In the genomic region with DNA sequence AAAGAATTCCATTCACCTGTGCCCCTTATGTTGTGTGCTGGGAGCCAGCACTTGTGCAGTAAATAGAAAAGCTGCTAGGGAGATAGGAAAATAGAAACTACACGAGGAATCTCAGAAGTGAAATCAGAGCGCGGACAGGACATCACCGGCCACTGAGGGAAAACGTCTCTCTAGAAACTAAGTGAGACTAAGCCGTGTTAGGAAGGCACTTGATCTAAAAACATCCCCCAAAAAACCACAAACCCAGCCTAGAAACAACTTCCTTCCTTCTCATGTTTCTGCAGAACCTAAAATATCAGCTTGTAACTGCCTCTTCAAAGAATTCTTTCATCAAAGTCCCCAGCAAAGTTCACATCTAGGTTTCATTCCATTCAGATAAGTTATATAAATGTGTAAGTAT, we compare ENCODE assay signal across 13 mouse cellular contexts. TPM values are rescaled to one million over a fixed set of nuclear protein-coding genes. Genes with fewer than 3 reads are reported as not detected.
DNase-seq lines count a peak whose midpoint lies in the region; ATAC-seq lines count a peak whose summit lies in the region.
"Had no signal": no experiment of that assay in that cellular context is flagged by ENCODE, and none has a peak within 500 bp of the region (broad histone marks: within the 10 kb centered on the region; RNA-seq: fewer than 3 reads in every experiment).

No protein-coding gene starts in this region.

- H3K36me3 ChIP-seq in heart, embryonic 13.5 days, result no peaks in the 10 kb centered on the region
- no peaks in the 10 kb centered on the region for H3K36me3 ChIP-seq in hindbrain, embryonic 16.5 days (ENCODE audit: control insufficient read depth, insufficient read depth, low read length)
- H3K36me3 ChIP-seq: embryonic facial prominence, embryonic 13.5 days; forebrain, embryonic 15.5 days; intestine, embryonic 15.5 days; limb, embryonic 13.5 days had no signal

- H3K4me1 ChIP-seq in heart, embryonic 13.5 days, result peaks cover 61% of the 10 kb centered on the region
- no peaks in the 10 kb centered on the region for H3K4me1 ChIP-seq in hindbrain, embryonic 16.5 days (ENCODE audit: control insufficient read depth, insufficient read depth, low read depth, low read length)
- H3K4me1 ChIP-seq: forebrain, embryonic 15.5 days had no signal

- H3K27ac ChIP-seq in heart, embryonic 13.5 days (replicated peaks), result peak overlapping the region; percentile 42; the same call in 1 of the 2 replicates
- no peak overlapping the region for H3K27ac ChIP-seq in hindbrain, embryonic 16.5 days (ENCODE audit: low read depth, low read length)
- H3K27ac ChIP-seq: embryonic facial prominence, embryonic 13.5 days; forebrain, embryonic 15.5 days had no signal

- no peaks in the 10 kb centered on the region for H3K9me3 ChIP-seq in heart, embryonic 13.5 days
- H3K9me3 ChIP-seq in hindbrain, embryonic 16.5 days (ENCODE audit: control insufficient read depth, low read length), result no peaks in the 10 kb centered on the region
- H3K9me3 ChIP-seq: embryonic facial prominence, embryonic 13.5 days; forebrain, embryonic 15.5 days; intestine, embryonic 15.5 days; limb, embryonic 13.5 days had no signal

- 0 out of 2 replicates have a peak overlapping the region, but pooled peaks have one; percentile 16 for H3K4me3 ChIP-seq in heart, embryonic 13.5 days
- no peak overlapping the region for H3K4me3 ChIP-seq in hindbrain, embryonic 16.5 days (ENCODE audit: low read length)
- H3K4me3 ChIP-seq: embryonic facial prominence, embryonic 13.5 days; forebrain, embryonic 15.5 days; intestine, embryonic 15.5 days; limb, embryonic 13.5 days had no signal

- intact Hi-C loops in heart, postnatal 14 days (cut with DNase I), result no loop called here

- peak overlapping the region; percentile 59 for H3K4me2 ChIP-seq in heart, embryonic 13.5 days
- H3K4me2 ChIP-seq in hindbrain, embryonic 16.5 days (ENCODE audit: low read length), result no peak overlapping the region
- H3K4me2 ChIP-seq: embryonic facial prominence, embryonic 13.5 days; forebrain, embryonic 15.5 days; intestine, embryonic 15.5 days; limb, embryonic 13.5 days had no signal

- 13% methylated on average over 6 of the region's 6 CpGs for WGBS in heart, embryonic 13.5 days
- WGBS in hindbrain, embryonic 16.5 days, result 73% methylated on average over 6 of the region's 6 CpGs

- no peaks in the 10 kb centered on the region for H3K27me3 ChIP-seq in heart, embryonic 13.5 days (replicated peaks)
- H3K27me3 ChIP-seq in hindbrain, embryonic 16.5 days (replicated peaks; ENCODE audit: control insufficient read depth, insufficient read depth, low read length), result no peaks in the 10 kb centered on the region
- H3K27me3 ChIP-seq: embryonic facial prominence, embryonic 13.5 days; forebrain, embryonic 15.5 days; intestine, embryonic 15.5 days; limb, embryonic 13.5 days had no signal

- no peak for ATAC-seq in heart, embryonic 13.5 days (ENCODE audit: extremely low read depth, insufficient number of reproducible peaks, low FRiP score, low TSS enrichment)
- peak; percentile 38; the same call in 1 of the 2 replicates for ATAC-seq in megakaryocyte progenitor cell, adult 5-6 weeks (replicated peaks; ENCODE audit: poor library complexity)
- no peak for ATAC-seq in hindbrain, embryonic 16.5 days
- no peak for ATAC-seq in megakaryocyte-erythroid progenitor cell, adult 5-6 weeks (replicated peaks; ENCODE audit: low FRiP score, low TSS enrichment, poor library complexity, severe bottlenecking)
- ATAC-seq: forebrain, embryonic 15.5 days had no signal

- no peak for DNase-seq in heart, postnatal 14 days
- peak; percentile 43 to 45 for DNase-seq in B cell, adult 2 months
- DNase-seq in T-cell, adult 2 months (ENCODE audit: low spot score), result peak; percentile 63
- no peak for DNase-seq in adrenal gland, postnatal 10 days
- DNase-seq: cerebellum, adult 8-10 months had no signal

- H3K9ac ChIP-seq in heart, embryonic 13.5 days, result peak overlapping the region; percentile 25
- no peak overlapping the region for H3K9ac ChIP-seq in hindbrain, embryonic 16.5 days (ENCODE audit: low read depth, low read length)
- H3K9ac ChIP-seq: embryonic facial prominence, embryonic 13.5 days; forebrain, embryonic 15.5 days; intestine, embryonic 15.5 days; limb, embryonic 13.5 days had no signal

RNA-seq across cellular contexts. Expression of gene Cobll1, which starts 50.6 kb away (rescaled TPM):
- polyA plus RNA-seq in heart, embryonic 13.5 days (2015; fragmentation: Nextera tagmentation; extraction: Ambion mirVana), result 7.9 and 8.1 TPM in 2 replicates
- total RNA-seq in heart, postnatal 14 days (2021), result 10 to 100 TPM; 51.3 to 53.6 TPM
- total RNA-seq in megakaryocyte progenitor cell, adult 5-6 weeks (2015), result 1.9 and 3.9 TPM in 2 replicates
- total RNA-seq in megakaryocyte progenitor cell, adult 5-6 weeks (2017), result 1.6 and 2.2 TPM in 2 replicates
- polyA plus RNA-seq in hindbrain, embryonic 16.5 days (2015; fragmentation: Nextera tagmentation; extraction: Ambion mirVana), result 2.8 and 3.7 TPM in 2 replicates
- 100 to 1,000 TPM; 106 to 124 TPM for total RNA-seq in adrenal gland, postnatal 10 days (2021)
- 2.7 and 6.5 TPM in 2 replicates for total RNA-seq in megakaryocyte-erythroid progenitor cell, adult 5-6 weeks (2014; fragmentation: Nextera tagmentation)
- 0.91 and 1.1 TPM in 2 replicates for total RNA-seq in megakaryocyte-erythroid progenitor cell, adult 5-6 weeks (2017)

Comparison
In these comparisons a context has a peak if more than half of its experiments do, and no peak if none do; other contexts are left out.
1. DNase-seq: peak in B cell, adult 2 months (2 of 2) and T-cell, adult 2 months (single experiment); none in heart, postnatal 14 days (0 of 2) and adrenal gland, postnatal 10 days (single experiment).
2. RNA of gene Cobll1, which starts 50.6 kb away (total RNA-seq): 106 to 124 TPM in adrenal gland, postnatal 10 days and 51.3 to 53.6 TPM in heart, postnatal 14 days; 1.6 to 3.9 TPM in megakaryocyte progenitor cell, adult 5-6 weeks and 0.91 to 6.5 TPM in megakaryocyte-erythroid progenitor cell, adult 5-6 weeks; every median in the first group is over 4 times any median in the second.